ENCODE assay signal across 28 mouse cellular contexts in genomic region chr1:149202631-149203030, GRCm38 (mm10).
"Had no signal": no experiment of that assay in that cellular context is flagged by ENCODE, and none has a peak within 500 bp of the region (broad histone marks: within the 10 kb centered on the region; RNA-seq: fewer than 3 reads in every experiment).

No protein-coding gene starts in this region.

- H3K9ac ChIP-seq: heart, embryonic 12.5 days; hindbrain, embryonic 12.5 days; hindbrain, embryonic 14.5 days; intestine, embryonic 15.5 days; limb, embryonic 12.5 days; liver, embryonic 13.5 days; liver, embryonic 15.5 days had no signal

- H3K9me3 ChIP-seq: heart, embryonic 10.5 days; heart, embryonic 12.5 days; hindbrain, embryonic 10.5 days; hindbrain, embryonic 12.5 days; intestine, embryonic 15.5 days; limb, embryonic 10.5 days; limb, embryonic 12.5 days; liver, embryonic 13.5 days; liver, embryonic 15.5 days had no signal

- H3K27me3 ChIP-seq: heart, embryonic 12.5 days; hindbrain, embryonic 12.5 days; intestine, embryonic 15.5 days; limb, embryonic 12.5 days; liver, embryonic 13.5 days; liver, embryonic 15.5 days had no signal

- H3K4me2 ChIP-seq: heart, embryonic 12.5 days; hindbrain, embryonic 12.5 days; hindbrain, embryonic 14.5 days; intestine, embryonic 15.5 days; limb, embryonic 12.5 days; liver, embryonic 11.5 days; liver, embryonic 13.5 days; liver, embryonic 15.5 days had no signal

- H3K36me3 ChIP-seq: heart, embryonic 10.5 days; heart, embryonic 12.5 days; hindbrain, embryonic 10.5 days; hindbrain, embryonic 12.5 days; intestine, embryonic 15.5 days; limb, embryonic 10.5 days; limb, embryonic 12.5 days; liver, embryonic 13.5 days; liver, embryonic 15.5 days had no signal

- H3K4me3 ChIP-seq: heart, adult 2 months; heart, embryonic 10.5 days; heart, embryonic 12.5 days; hindbrain, embryonic 10.5 days; hindbrain, embryonic 12.5 days; intestine, embryonic 15.5 days; layer of hippocampus, adult 2 months; left cerebral cortex, adult 2 months; limb, embryonic 10.5 days; limb, embryonic 12.5 days; liver, embryonic 13.5 days; liver, embryonic 15.5 days had no signal

- H3K27ac ChIP-seq: heart, adult 2 months; heart, embryonic 10.5 days; hindbrain, embryonic 10.5 days; hindbrain, embryonic 12.5 days; hindbrain, embryonic 14.5 days; intestine, embryonic 15.5 days; layer of hippocampus, adult 2 months; left cerebral cortex, adult 2 months; limb, embryonic 10.5 days; limb, embryonic 12.5 days; liver, embryonic 13.5 days; liver, embryonic 15.5 days had no signal

- H3K4me1 ChIP-seq: heart, embryonic 10.5 days; heart, embryonic 12.5 days; hindbrain, embryonic 10.5 days; hindbrain, embryonic 12.5 days; intestine, embryonic 15.5 days; limb, embryonic 10.5 days; limb, embryonic 12.5 days; liver, embryonic 13.5 days; liver, embryonic 15.5 days had no signal

- ATAC-seq: hindbrain, embryonic 16.5 days; inflammation-experienced regulatory T-cells, adult 6 months; intestine, embryonic 15.5 days; intestine, postnatal 0 days had no signal

- DNase-seq: gastrocnemius, postnatal 14 days; gastrocnemius, postnatal 36 days; heart, adult 11 months; heart, adult 2 months; heart, postnatal 10 days; heart, postnatal 4 days; kidney, adult 18-20 months; kidney, adult 8-10 months; kidney, postnatal 10 days; kidney, postnatal 25 days; kidney, postnatal 4 days; liver; liver, embryonic 13.5 days had no signal
